Mouse (Mus musculus) liver, embryonic 16.5 days (tissue): ENCODE measurements at regions not wholly inside any gene's neighbourhood (a gene's known extent, or its start where the extent isn't known, plus 50 kb on each side); places are given as distances from the start of the nearest gene placed in this dataset.

Source experiments
- ATAC-seq: fragments of 200-750 bp; cut with Nextera tagmentation; 2 replicates; pipeline ENCODE4 v1.8.0; 2017; ENCODE audit warnings: low read depth, mild to moderate bottlenecking, moderate number of reproducible peaks, moderate library complexity
- H3K27ac ChIP-seq: fragments of 300-500 bp; sonication (generic); 2 replicates; pipeline ENCODE4 v1.5.1; 2014; ENCODE audit warnings: mild to moderate bottlenecking, low read length
- H3K27me3 ChIP-seq: fragments of 300-500 bp; sonication (generic); 2 replicates; pipeline ENCODE4 v1.6.1; 2014; ENCODE audit warnings: low read depth, low read length, mixed read lengths; ENCODE audit not compliant: control insufficient read depth, insufficient read depth
- H3K36me3 ChIP-seq: fragments of 300-500 bp; sonication (generic); 2 replicates; pipeline ENCODE4 v1.6.1; 2014; ENCODE audit warnings: mild to moderate bottlenecking; ENCODE audit not compliant: control insufficient read depth, insufficient read depth
- H3K4me1 ChIP-seq: fragments of 300-500 bp; sonication (generic); 2 replicates; pipeline ENCODE4 v1.6.1; 2014; ENCODE audit warnings: low read depth, low read length, mixed read lengths; ENCODE audit not compliant: control insufficient read depth
- H3K4me2 ChIP-seq: fragments of 300-500 bp; sonication (generic); 2 replicates; pipeline ENCODE4 v1.6.1; 2014; ENCODE audit warnings: low read depth, low read length, mixed read lengths
- H3K4me3 ChIP-seq: fragments of 300-500 bp; sonication (generic); 2 replicates; pipeline ENCODE4 v1.5.1; 2014; ENCODE audit warnings: low read depth, mild to moderate bottlenecking, low read length
- H3K9ac ChIP-seq: fragments of 300-500 bp; sonication (generic); 2 replicates; pipeline ENCODE4 v1.6.1; 2014; ENCODE audit warnings: low read depth, low read length
- H3K9me3 ChIP-seq: fragments of 300-500 bp; sonication (generic); replicated peaks from 2 replicates; pipeline ENCODE4 v1.6.1; 2016; ENCODE audit warnings: low read length; ENCODE audit not compliant: control insufficient read depth
- WGBS: fragments of 180-500 bp; shearing (Covaris S2); extraction: QIAGEN DNeasy Blood & Tissue Kit; methylation state at CpG from one replicate; pipeline ENCODE4 v1.1.7; 2014; ENCODE audit not compliant: insufficient replicate concordance; 5-methylcytosine and 5-hydroxymethylcytosine counted together

DNA sequence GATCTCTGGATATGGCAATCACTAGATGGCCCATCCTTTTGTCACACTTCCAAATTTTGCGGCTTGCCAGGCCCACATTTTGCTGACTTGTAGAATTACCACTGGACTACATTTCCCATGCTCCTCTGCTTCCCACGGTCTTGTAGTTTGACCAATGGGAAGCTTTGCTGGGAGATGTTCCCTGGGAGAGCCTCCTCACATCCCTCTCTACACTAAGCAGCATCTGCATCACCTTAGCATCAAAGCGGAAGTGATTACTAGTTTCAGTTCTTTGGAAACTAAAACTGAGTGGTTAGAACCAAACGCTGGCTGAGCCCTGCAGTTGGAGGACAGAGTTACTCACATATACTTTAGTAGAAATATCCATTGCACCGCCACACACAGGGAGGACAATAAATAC lies 181.9 kb upstream of the Foxq1 start:
- H3K9ac ChIP-seq: no peak overlapping the region
- no peaks in the 10 kb centered on the region for H3K4me1 ChIP-seq
- 59% methylated on average over 5 of the region's 5 CpGs for WGBS
- H3K27me3 ChIP-seq: no peaks in the 10 kb centered on the region
- no peak for ATAC-seq
- no peak overlapping the region for H3K4me2 ChIP-seq
- no peak overlapping the region for H3K27ac ChIP-seq
- H3K9me3 ChIP-seq: no peaks in the 10 kb centered on the region
- no peaks in the 10 kb centered on the region for H3K36me3 ChIP-seq
- no peak overlapping the region for H3K4me3 ChIP-seq

DNA sequence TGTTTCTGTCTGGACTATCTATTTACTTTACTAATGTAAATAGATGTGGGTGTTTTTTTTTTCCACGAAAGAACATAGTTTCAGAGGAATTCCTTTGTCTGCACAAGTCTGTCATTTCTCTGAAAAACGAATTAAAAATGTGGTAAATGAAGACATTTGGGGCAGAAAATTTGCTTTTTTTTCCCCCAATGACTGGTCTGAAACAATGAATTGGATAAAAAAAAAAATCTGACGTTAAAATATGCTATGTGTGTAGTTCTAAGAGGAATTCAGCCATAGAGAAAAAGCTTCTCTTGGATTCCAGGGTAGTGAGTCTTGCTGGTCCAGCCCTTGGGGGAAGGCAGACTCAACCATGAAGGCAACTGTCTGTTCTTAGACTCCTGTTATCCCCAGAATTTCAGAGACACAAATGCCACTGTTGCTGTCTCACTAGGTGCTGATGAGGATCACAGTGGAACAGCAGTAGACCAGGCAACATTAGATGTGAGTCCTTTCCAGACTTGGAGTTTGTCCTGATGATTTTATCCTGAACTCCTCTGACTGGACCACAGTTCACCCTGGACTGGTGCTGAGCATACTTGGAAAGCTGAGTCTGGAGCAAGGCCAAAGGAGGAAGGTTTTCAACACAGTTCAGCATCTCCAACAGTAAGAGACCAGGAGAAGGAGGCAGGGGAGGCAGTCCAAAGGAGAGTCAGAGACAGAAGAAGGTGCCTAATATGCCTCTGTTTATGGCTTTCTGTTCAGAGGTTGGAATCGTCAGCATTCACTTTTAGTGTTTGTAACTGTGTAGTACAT lies 162.3 kb upstream of the Foxq1 start:
- H3K4me3 ChIP-seq: no peak overlapping the region
- H3K36me3 ChIP-seq: no peaks in the 10 kb centered on the region
- ATAC-seq: no peak
- no peaks in the 10 kb centered on the region for H3K9me3 ChIP-seq
- H3K9ac ChIP-seq: no peak overlapping the region
- H3K4me1 ChIP-seq: no peaks in the 10 kb centered on the region
- H3K4me2 ChIP-seq: no peak overlapping the region
- no peaks in the 10 kb centered on the region for H3K27me3 ChIP-seq
- 39% methylated on average over 4 of the region's 4 CpGs for WGBS
- H3K27ac ChIP-seq: no peak overlapping the region

DNA sequence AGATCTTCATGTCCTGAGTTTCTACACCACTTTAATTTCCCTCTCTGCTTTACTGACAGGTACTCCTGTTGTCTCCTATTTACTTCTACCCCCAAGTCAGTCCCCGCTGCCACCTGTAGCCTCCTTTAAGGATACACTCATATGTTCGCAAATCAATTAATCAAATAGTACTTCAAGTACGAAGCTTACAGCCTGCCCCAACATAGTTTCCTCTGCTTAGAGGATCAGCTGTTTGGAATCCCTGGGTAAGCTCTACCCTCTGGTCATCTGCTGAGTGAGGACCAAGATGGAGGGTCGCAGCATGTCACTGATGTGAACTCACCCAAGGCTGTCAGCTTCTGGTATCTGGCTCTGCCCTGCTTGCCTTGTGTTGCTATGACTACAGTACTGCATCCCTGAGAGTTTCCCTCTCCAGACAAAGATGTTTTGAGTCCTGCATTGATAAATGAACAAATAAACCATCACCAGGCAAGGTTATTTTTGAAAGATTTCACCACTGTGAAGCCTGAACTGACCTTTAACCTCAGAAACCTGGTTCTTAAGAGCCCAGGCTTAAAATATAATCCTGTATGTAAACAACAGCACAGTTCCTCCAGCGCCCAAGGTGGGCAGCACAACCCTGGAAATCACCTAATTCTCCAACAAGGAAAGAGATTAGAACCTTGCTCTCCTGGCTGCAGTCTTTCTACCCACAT lies 159.6 kb upstream of the Foxq1 start:
- 52% methylated on average over 5 of the region's 5 CpGs for WGBS
- H3K4me1 ChIP-seq: no peaks in the 10 kb centered on the region
- H3K27me3 ChIP-seq: no peaks in the 10 kb centered on the region
- no peak overlapping the region for H3K27ac ChIP-seq
- no peak for ATAC-seq
- no peak overlapping the region for H3K4me2 ChIP-seq
- no peaks in the 10 kb centered on the region for H3K36me3 ChIP-seq
- H3K9ac ChIP-seq: no peak overlapping the region
- no peaks in the 10 kb centered on the region for H3K9me3 ChIP-seq
- no peak overlapping the region for H3K4me3 ChIP-seq

DNA sequence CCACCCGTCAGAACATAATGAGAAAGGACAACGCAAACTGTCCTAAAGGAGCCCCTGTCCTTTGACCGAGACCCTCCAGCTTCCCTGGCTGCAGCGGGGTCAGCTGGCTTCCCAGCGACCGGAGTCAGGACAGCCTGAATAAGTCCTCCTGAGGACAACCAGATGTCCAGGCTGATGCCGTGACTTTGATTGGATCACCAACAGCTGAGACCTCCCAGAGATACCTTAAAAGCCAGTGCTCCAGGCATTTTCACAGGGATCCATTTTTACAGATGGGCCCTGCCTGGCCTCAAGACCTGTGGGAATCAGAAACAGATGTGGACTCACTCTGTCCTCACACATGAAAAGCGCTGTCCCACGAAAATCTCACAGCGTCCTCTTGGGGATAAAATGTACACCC lies 158.7 kb upstream of the Foxq1 start:
- Histone ChIP-seq H3K4me2 (no peak overlapping the region), H3K4me3 (no peak overlapping the region)
- 62% methylated on average over 10 of the region's 10 CpGs for WGBS

DNA sequence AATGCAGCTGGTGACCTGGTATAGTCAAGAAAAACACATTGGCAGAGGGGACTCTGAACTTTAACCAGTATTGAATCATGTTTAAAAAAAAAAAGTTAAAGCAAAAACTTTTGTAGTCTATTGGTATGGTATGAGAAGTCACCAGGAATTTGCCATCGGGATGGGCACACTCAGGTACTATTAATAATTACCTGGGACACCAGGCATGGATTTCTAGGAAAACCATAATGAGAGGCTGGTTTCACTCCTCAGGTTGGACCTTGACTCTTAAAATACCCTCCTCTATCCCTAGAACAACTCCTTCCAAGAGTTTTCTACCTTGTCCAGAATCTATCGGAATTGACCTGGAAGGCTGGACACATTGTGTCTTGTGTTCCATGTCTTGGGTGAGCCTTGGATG lies 155.5 kb upstream of the Foxq1 start:
- ATAC-seq: no peak
- Histone ChIP-seq H3K4me3 (no peak overlapping the region), H3K4me2 (no peak overlapping the region), H3K9ac (no peak overlapping the region), H3K36me3 (no peaks in the 10 kb centered on the region), H3K27ac (no peak overlapping the region), H3K9me3 (no peaks in the 10 kb centered on the region), H3K27me3 (no peaks in the 10 kb centered on the region), H3K4me1 (no peaks in the 10 kb centered on the region)
- WGBS: 75% methylated on average over 2 of the region's 2 CpGs

More for the DNA sequence above, 158.7 kb upstream of the Foxq1 start:
- no peaks in the 10 kb centered on the region for H3K36me3 ChIP-seq
- no peak overlapping the region for H3K9ac ChIP-seq
- no peak for ATAC-seq
- H3K4me1 ChIP-seq: no peaks in the 10 kb centered on the region
- no peaks in the 10 kb centered on the region for H3K9me3 ChIP-seq
- H3K27me3 ChIP-seq: no peaks in the 10 kb centered on the region
- no peak overlapping the region for H3K27ac ChIP-seq

DNA sequence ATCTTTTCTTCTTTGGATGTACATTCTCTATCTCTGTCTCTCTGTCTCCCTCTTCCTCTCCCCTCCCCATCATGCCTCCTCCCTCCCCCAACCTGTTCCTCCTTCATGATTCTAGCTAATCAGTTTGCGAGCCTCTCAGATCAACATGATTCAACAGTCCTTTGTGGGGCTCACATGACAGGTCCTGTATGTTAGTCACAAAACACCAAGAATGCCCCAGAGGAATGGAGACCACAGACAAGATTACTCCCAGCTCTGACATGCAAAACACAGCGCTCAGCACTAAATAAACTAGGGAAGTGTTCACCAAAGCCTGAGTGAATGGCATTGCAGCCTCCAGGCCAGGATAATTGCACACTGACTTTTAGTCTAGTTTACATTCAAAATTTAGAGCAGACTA lies 150.6 kb upstream of the Foxq1 start:
- H3K4me1 ChIP-seq: no peaks in the 10 kb centered on the region
- H3K27ac ChIP-seq: no peak overlapping the region
- no peak overlapping the region for H3K4me3 ChIP-seq
- no peak for ATAC-seq
- no peak overlapping the region for H3K9ac ChIP-seq
- no peaks in the 10 kb centered on the region for H3K36me3 ChIP-seq
- no peaks in the 10 kb centered on the region for H3K9me3 ChIP-seq
- H3K4me2 ChIP-seq: no peak overlapping the region
- H3K27me3 ChIP-seq: no peaks in the 10 kb centered on the region
- WGBS: 51% methylated on average over 2 of the region's 2 CpGs

DNA sequence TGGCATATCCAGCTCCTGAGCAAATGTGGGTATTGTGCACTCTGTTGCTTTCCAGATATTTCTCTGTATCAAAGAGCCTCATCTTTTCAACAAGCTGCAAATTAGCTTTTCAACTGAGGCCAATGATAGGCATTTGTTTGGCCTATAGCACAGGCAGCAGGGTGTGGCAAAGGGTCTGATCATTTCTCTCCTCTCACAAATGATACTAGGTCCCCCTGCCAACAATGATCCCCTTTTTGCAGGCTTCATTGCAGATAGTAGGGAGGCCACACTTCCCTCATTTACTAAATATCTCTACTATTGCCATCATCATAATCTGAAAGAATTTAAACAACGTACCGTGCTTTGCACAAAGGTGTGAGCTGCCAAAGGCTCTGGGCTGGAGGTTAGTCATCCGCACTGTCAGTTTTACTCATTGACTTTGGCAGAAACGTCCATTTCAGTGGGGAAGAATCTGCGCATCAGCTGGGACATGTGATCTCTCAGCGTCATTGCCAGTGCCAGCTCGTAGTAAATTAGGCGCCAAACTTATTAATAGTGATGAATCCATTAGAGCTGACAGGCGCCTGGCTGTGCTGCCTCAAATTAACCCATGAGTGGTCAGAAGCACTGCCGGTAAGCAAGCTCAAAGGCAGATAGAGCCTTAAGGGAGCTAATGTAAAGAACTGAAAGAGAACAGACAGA lies 147.4 kb upstream of the Foxq1 start:
- Histone ChIP-seq H3K4me3 (no peak overlapping the region), H3K27me3 (no peaks in the 10 kb centered on the region), H3K9ac (no peak overlapping the region), H3K9me3 (no peaks in the 10 kb centered on the region), H3K4me2 (no peak overlapping the region), H3K36me3 (no peaks in the 10 kb centered on the region), H3K4me1 (no peaks in the 10 kb centered on the region), H3K27ac (no peak overlapping the region)
- no peak for ATAC-seq
- 66% methylated on average over 10 of the region's 10 CpGs for WGBS

DNA sequence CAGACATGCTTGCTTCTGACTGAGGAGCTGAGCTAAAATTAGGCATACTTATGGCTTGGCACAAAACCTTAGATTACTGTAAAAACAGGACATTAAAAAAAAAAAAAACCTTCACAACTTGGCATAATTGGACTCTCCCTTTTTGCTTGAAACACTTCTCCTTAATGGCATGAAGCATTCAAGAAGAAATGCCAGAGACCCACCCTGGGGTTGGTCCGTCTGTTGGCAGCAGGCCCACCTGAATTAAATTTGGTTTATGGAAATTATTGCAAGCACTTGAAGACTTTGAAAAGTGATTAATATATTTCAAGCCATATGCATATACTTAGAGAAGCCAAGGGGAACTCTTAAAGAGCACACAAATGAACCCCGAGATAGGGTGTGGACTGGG lies 146.8 kb upstream of the Foxq1 start:
- no peaks in the 10 kb centered on the region for H3K4me1 ChIP-seq

DNA sequence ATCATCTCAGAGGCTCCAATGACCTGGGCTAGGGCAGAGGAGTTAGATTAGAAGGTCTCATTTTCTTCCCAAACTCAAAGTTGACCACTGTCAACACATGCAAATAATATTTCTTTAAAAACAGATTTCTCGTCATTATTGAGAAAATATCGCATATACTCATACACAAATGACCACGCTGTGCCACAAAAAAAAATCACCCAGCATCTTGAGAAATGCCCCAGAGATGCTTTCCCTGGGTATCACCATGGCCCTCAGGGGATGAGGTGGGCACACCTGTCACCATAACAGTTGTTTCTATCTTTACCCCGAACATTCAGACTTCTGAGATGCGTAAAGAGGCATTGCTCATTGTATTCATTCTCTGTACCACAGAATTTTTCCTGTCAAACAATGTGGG lies 134.4 kb upstream of the Foxq1 start:
- no peaks in the 10 kb centered on the region for H3K36me3 ChIP-seq
- WGBS: 62% methylated on average over 5 of the region's 5 CpGs
- no peaks in the 10 kb centered on the region for H3K4me1 ChIP-seq
- H3K9ac ChIP-seq: no peak overlapping the region
- no peak overlapping the region for H3K27ac ChIP-seq
- no peak for ATAC-seq
- H3K4me2 ChIP-seq: no peak overlapping the region
- H3K9me3 ChIP-seq: no peaks in the 10 kb centered on the region
- no peak overlapping the region for H3K4me3 ChIP-seq
- no peaks in the 10 kb centered on the region for H3K27me3 ChIP-seq

More for the DNA sequence above, 146.8 kb upstream of the Foxq1 start:
- H3K9ac ChIP-seq: no peak overlapping the region
- H3K27me3 ChIP-seq: no peaks in the 10 kb centered on the region
- H3K36me3 ChIP-seq: no peaks in the 10 kb centered on the region
- no peak overlapping the region for H3K4me3 ChIP-seq
- no peaks in the 10 kb centered on the region for H3K9me3 ChIP-seq
- ATAC-seq: no peak
- no peak overlapping the region for H3K27ac ChIP-seq
- H3K4me2 ChIP-seq: no peak overlapping the region
- 56% methylated on average over 2 of the region's 2 CpGs for WGBS
